Mouse (Mus musculus) lung, postnatal 0 days (tissue): ENCODE measurements around the gene Tmem8.

ENCODE experiments used
- CTCF ChIP-seq: IDR thresholded peaks from 2 replicates; pipeline ENCODE4 v1.5.1; 2016; ENCODE audit warnings: antibody characterized with exemption, mild to moderate bottlenecking
- EP300 ChIP-seq: IDR thresholded peaks from 2 replicates; pipeline ENCODE4 v1.6.1; 2016; ENCODE audit warnings: antibody characterized with exemption, mild to moderate bottlenecking, control low read depth

GRCm38 (mm10) chr17:26078851-26079250 is 34.2 kb upstream of the Tmem8 start:
- TF ChIP-seq CTCF = no peak
- no peak for TF ChIP-seq EP300
